Mouse (Mus musculus) G1E (cell line): ENCODE results near the gene Sema3b.

Experiments
- CTCF ChIP-seq: IDR thresholded peaks from 2 replicates; pipeline ENCODE4 v1.5.1; 2012; ENCODE audit warnings: low read depth, low read length, inconsistent platforms, mixed read lengths
- GATA1 ChIP-seq: IDR thresholded peaks from 2 replicates; pipeline ENCODE4 v1.6.1; 2012; ENCODE audit warnings: borderline replicate concordance, low read length, inconsistent platforms, mixed read lengths

DNA sequence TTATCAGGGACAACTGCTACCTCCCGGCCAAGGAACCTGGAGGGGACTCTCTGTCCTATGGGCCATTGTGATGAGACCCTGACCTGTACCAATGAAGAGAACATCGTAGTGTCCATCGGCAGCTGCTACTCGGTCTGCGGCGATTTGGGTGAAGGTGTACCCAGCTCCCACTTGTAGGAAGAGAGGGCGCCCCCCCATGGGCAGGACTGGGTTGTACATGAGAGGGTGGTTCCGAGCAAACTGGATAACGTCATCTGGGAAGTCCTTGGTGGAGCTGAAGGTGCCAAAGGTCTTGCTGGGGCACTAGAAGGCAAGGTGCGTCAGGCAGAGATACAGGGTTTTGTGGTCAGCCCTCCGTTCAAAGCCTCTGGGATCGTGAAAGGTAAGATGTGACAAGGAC is 8.3 kb downstream of the Sema3b start:
- TF ChIP-seq GATA1 (no peak), CTCF (0 out of 2 replicates have a peak, but pooled peaks have one; percentile 2)
